Mouse (Mus musculus) kidney, postnatal 25 days (tissue): ENCODE data around the gene Clip3.

ENCODE experiments used
- DNase-seq, 2 experiments: peaks; one replicate each; pipeline ENCODE4 v3.0.0; 2021; ENCODE audit warnings: mixed read lengths in 2 of 2

The Clip3 gene

GRCm38 (mm10) chr7:30327140-30327539 lies 35.6 kb downstream of the Clip3 start:
- peak; percentile 68 to 84 for DNase-seq

GRCm38 (mm10) chr7:30328379-30328778 lies 36.9 kb downstream of the Clip3 start:
- DNase-seq: no peak

- DNase-seq: peak; percentile 87 to 88
Observed at GRCm38 (mm10) chr7:30331887-30332286, 40.4 kb downstream of the Clip3 start.

- DNase-seq: no peak
Observed at GRCm38 (mm10) chr7:30332622-30333259, 41.2 kb downstream of the Clip3 start.

- DNase-seq: peak; percentile 93 to 94
Observed at GRCm38 (mm10) chr7:30333436-30333835, 41.9 kb downstream of the Clip3 start.

- DNase-seq: no peak
Observed at GRCm38 (mm10) chr7:30334563-30334962, 43.0 kb downstream of the Clip3 start.

GRCm38 (mm10) chr7:30335688-30336087 lies 44.2 kb downstream of the Clip3 start:
- DNase-seq: no peak

GRCm38 (mm10) chr7:30336384-30336783 lies 44.9 kb downstream of the Clip3 start:
- peak; percentile 87 to 93 for DNase-seq

- no peak for DNase-seq
Observed at GRCm38 (mm10) chr7:30339432-30340109, 48.0 kb downstream of the Clip3 start.

GRCm38 (mm10) chr7:30346635-30347379 lies 55.3 kb downstream of the Clip3 start:
- DNase-seq: peak; percentile 79 to 87

- DNase-seq: peak; percentile 68 to 75
Observed at GRCm38 (mm10) chr7:30347828-30348227, 56.3 kb downstream of the Clip3 start.

GRCm38 (mm10) chr7:30353279-30353822 lies 61.8 kb downstream of the Clip3 start:
- DNase-seq: peak; percentile 80 to 83

GRCm38 (mm10) chr7:30354059-30354458 lies 62.5 kb downstream of the Clip3 start:
- no peak for DNase-seq
